Mouse (Mus musculus) thymus, adult 2 months (tissue): ENCODE measurements around the gene Gdf7. TPM values are rescaled to one million over a fixed set of nuclear protein-coding genes. Genes with fewer than 3 reads are reported as not detected.

Experiments used
- DNase-seq: peaks from one replicate; pipeline ENCODE4 v3.0.0; 2021
- H3K27ac ChIP-seq: fragments of 200-500 bp; 2 replicates; pipeline ENCODE4 v1.5.1; 2012; ENCODE audit warnings: low read length, control low read depth; ENCODE audit not compliant: control insufficient read depth, insufficient read depth
- H3K27me3 ChIP-seq: fragments of 200-500 bp; 2 replicates; pipeline ENCODE4 v1.6.1; 2012; ENCODE audit warnings: mild to moderate bottlenecking, low read length, moderate library complexity, mixed read lengths; ENCODE audit not compliant: control insufficient read depth, insufficient read depth
- H3K36me3 ChIP-seq: fragments of 200-500 bp; 2 replicates; pipeline ENCODE4 v1.6.1; 2012; ENCODE audit warnings: mild to moderate bottlenecking, low read length, moderate library complexity; ENCODE audit not compliant: control insufficient read depth, insufficient read depth
- H3K4me1 ChIP-seq: fragments of 200-500 bp; replicated peaks from 2 replicates; pipeline ENCODE4 v1.6.1; 2012; ENCODE audit warnings: low read length; ENCODE audit not compliant: control insufficient read depth, insufficient read depth
- H3K4me3 ChIP-seq: fragments of 200-500 bp; 2 replicates; pipeline ENCODE4 v1.5.1; 2012; ENCODE audit warnings: mild to moderate bottlenecking, low read length, control low read depth, moderate library complexity; ENCODE audit not compliant: control insufficient read depth, insufficient read depth
- CTCF ChIP-seq: fragments of 200-500 bp; IDR thresholded peaks from 2 replicates; pipeline ENCODE4 v1.5.1; 2012; ENCODE audit warnings: mild to moderate bottlenecking, control low read depth, low read length, moderate library complexity, borderline replicate concordance; ENCODE audit not compliant: control insufficient read depth, poor library complexity, insufficient read depth; ENCODE audit errors: extremely low read depth
- POLR2A ChIP-seq: fragments of 200-500 bp; IDR thresholded peaks from 2 replicates; pipeline ENCODE4 v1.6.1; 2012; ENCODE audit warnings: mild to moderate bottlenecking, low read length, control low read depth, moderate library complexity; ENCODE audit not compliant: control insufficient read depth, poor library complexity, insufficient read depth; ENCODE audit errors: extremely low read depth
- WGBS: fragments of 180-500 bp; shearing (Covaris S2); methylation state at CpG from one replicate; pipeline ENCODE4 v1.1.7; 2018; 5-methylcytosine and 5-hydroxymethylcytosine counted together
- polyA plus RNA-seq: library from polyadenylated mRNA; depleted of rRNA; stranded (reverse); fragments of >200 nt; gene quantifications from 2 replicates; pipeline ENCODE4 v1.2.3, GENCODE M21; 2012

The Gdf7 gene
- polyA plus RNA-seq, 1 experiment: 2.3 TPM

DNA sequence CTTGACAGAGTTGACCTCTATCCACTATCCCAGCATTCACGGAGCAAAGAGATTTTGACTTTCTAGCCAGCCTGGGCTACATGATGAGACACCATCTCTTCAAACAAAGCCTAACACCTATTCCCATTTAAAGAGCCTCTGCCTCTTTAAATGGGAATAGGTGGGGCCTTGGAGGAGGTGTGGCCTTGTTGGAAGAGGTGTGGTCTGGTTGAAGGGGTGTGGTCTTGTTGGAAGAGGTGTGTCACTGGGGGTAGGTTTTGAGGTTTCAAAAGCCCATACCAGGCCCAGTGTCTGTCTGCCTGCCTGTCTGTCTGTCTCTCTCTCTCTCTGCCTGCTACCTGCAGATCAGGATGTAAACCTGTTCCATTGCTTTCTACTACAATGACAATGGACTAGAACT lies 5.2 kb upstream of the Gdf7 start:
- DNase-seq: no peak
- Histone ChIP-seq H3K27ac (no peak overlapping the region), H3K36me3 (no peaks in the 10 kb centered on the region), H3K27me3 (peaks cover 9% of the 10 kb centered on the region; the same call in 1 of the 2 replicates), H3K4me1 (no peaks in the 10 kb centered on the region), H3K4me3 (no peak overlapping the region)
- no peak for TF ChIP-seq POLR2A
- TF ChIP-seq CTCF: no peak
- 65% methylated on average over 1 of the region's 1 CpGs for WGBS

DNA sequence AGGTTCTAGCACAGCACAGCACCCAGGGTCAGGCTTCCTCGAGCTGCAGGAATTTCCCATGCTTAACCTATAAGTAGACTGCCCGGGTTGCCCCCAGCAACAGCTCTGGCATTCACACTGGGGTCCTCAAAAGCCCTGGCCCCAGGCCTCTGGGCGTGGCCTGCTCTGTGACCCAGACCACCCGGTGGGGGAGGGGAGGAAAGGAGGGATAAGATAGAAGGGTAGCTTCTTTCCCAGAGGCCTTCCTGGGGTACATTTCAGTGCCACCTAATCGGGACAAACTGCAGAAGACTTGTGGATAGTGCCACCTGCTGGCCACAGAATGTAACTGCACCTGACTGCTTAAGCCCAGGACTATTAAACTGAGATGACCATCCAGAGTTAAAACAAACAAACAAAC lies 4.7 kb upstream of the Gdf7 start:
- no peak overlapping the region for H3K27ac ChIP-seq

DNA sequence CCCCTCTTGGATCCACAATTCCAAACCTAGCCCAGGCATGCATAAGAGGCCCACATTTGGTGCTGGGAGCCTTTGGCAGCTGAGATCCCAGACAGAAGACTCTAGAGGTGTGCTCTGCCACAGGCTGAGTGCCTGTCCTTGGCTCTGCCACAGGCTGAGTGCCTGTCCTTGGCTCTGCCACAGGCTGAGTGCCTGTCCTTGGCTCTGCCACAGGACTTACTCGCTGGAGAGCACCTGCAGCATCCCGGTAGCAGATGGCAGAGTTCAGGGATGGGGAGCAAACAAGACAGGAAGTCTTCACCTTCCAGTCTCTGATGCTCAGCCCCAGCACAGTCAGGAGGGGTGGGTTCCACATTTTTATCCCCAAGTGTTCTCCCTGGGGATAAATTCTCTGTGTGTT lies 3.5 kb upstream of the Gdf7 start:
- H3K27me3 ChIP-seq: peaks cover 14% of the 10 kb centered on the region; the same call in 1 of the 2 replicates
- TF ChIP-seq CTCF: no peak
- DNase-seq: no peak
- no peak overlapping the region for H3K27ac ChIP-seq
- H3K36me3 ChIP-seq: no peaks in the 10 kb centered on the region
- H3K4me1 ChIP-seq: no peaks in the 10 kb centered on the region
- no peak overlapping the region for H3K4me3 ChIP-seq
- WGBS: 61% methylated on average over 2 of the region's 2 CpGs

More for the DNA sequence above, 4.7 kb upstream of the Gdf7 start:
- H3K4me3 ChIP-seq: no peak overlapping the region
- peak; percentile 57 for DNase-seq
- H3K36me3 ChIP-seq: no peaks in the 10 kb centered on the region
- H3K4me1 ChIP-seq: no peaks in the 10 kb centered on the region
- peaks cover 14% of the 10 kb centered on the region; the same call in 1 of the 2 replicates for H3K27me3 ChIP-seq
- TF ChIP-seq POLR2A: no peak
- TF ChIP-seq CTCF: 0 out of 2 replicates have a peak, but pooled peaks have one; percentile 41
- 15% methylated on average over 5 of the region's 5 CpGs for WGBS

GRCm38 (mm10) chr12:8301011-8301814 lies 541 bp downstream of the Gdf7 start:
- DNase-seq: no peak
- 21% methylated on average over 46 of the region's 46 CpGs for WGBS
- Histone ChIP-seq H3K36me3 (no peaks in the 10 kb centered on the region), H3K27me3 (peaks cover 22% of the 10 kb centered on the region; the same call in 1 of the 2 replicates), H3K27ac (no peak overlapping the region), H3K4me3 (no peak overlapping the region), H3K4me1 (no peaks in the 10 kb centered on the region; the same call in 1 of the 2 replicates)
- TF ChIP-seq POLR2A: no peak
- no peak for TF ChIP-seq CTCF

DNA sequence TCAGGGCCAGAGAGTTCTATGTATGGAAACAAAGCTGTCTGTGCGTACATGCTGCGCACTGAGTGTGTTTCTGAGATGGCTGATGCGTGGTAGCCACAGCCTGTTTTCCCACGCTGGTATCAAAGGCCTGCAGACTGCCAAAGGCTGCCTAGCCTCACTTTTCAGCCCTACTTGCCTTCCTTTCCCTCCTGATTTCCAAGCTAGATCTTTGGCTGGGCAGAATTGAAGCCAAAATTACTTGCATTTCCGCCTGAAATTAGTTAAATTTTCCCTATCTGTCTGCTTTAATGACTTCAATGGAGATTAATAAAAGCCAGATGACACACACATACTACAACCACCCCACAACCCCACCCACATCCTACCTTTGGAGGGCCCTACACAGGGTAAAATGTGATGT lies 1.2 kb downstream of the Gdf7 start:
- WGBS: 80% methylated on average over 5 of the region's 5 CpGs
- no peaks in the 10 kb centered on the region for H3K36me3 ChIP-seq
- peaks cover 2% of the 10 kb centered on the region; the same call in 1 of the 2 replicates for H3K4me1 ChIP-seq
- H3K27me3 ChIP-seq: peaks cover 22% of the 10 kb centered on the region; the same call in 1 of the 2 replicates
- TF ChIP-seq CTCF (no peak), POLR2A (no peak)
- no peak overlapping the region for H3K27ac ChIP-seq
- no peak for DNase-seq
- no peak overlapping the region for H3K4me3 ChIP-seq

DNA sequence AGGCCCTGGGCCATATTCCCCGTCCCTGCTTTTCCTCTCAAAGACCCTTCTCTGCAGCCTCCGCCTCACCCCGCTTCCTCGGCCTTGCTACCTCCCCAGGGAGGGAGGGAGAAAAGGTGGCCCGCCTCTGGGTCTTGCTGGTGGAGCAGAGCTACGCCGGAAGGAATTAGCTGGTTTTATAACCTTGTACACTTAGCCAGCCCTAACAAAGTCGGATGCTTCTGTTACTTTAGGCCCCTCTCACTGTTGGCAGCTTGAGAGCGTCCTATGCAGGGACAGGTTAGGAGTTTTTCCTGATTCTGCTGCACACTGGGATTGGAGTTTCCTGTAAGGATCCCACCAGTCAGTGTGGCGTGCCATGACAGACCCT lies 1.7 kb downstream of the Gdf7 start:
- no peak for DNase-seq
- peaks cover 22% of the 10 kb centered on the region; the same call in 1 of the 2 replicates for H3K27me3 ChIP-seq
- WGBS: 45% methylated on average over 10 of the region's 10 CpGs
- H3K4me1 ChIP-seq: peaks cover 2% of the 10 kb centered on the region
- TF ChIP-seq CTCF (no peak), POLR2A (no peak)
- H3K36me3 ChIP-seq: no peaks in the 10 kb centered on the region
- H3K27ac ChIP-seq: no peak overlapping the region
- H3K4me3 ChIP-seq: no peak overlapping the region

GRCm38 (mm10) chr12:8299143-8300110 lies 2.3 kb downstream of the Gdf7 start:
- Histone ChIP-seq H3K36me3 (no peaks in the 10 kb centered on the region), H3K4me3 (no peak overlapping the region), H3K27ac (no peak overlapping the region), H3K27me3 (peaks cover 22% of the 10 kb centered on the region; the same call in 1 of the 2 replicates), H3K4me1 (peaks cover 2% of the 10 kb centered on the region)
- DNase-seq: no peak
- no peak for TF ChIP-seq CTCF
- TF ChIP-seq POLR2A: no peak
- WGBS: 13% methylated on average over 34 of the region's 34 CpGs
